Mouse (Mus musculus) cortical plate, adult 2 months (tissue): ENCODE results near the gene Ddo.

Experiments
- CTCF ChIP-seq: fragments of 200-500 bp; IDR thresholded peaks from 2 replicates; pipeline ENCODE4 v1.5.1; 2011; ENCODE audit warnings: mild to moderate bottlenecking, control low read depth, low read length; ENCODE audit not compliant: insufficient read depth; ENCODE audit errors: extremely low read depth
- POLR2A ChIP-seq: fragments of 200-500 bp; IDR thresholded peaks from 2 replicates; pipeline ENCODE4 v1.6.1; 2011; ENCODE audit warnings: mild to moderate bottlenecking, low read length, control low read depth; ENCODE audit not compliant: insufficient read depth; ENCODE audit errors: extremely low read depth

- no peak for TF ChIP-seq POLR2A
- no peak for TF ChIP-seq CTCF
These were observed 46.1 kb downstream of the Ddo start for GRCm38 (mm10) chr10:40675921-40676320.
